Mouse (Mus musculus): Measurements from ENCODE around the gene Ghrh.

- TF ChIP-seq CTCF (IDR thresholded peaks at IDR 0.05; ENCODE audit: extremely low read depth, insufficient read depth, insufficient read length, insufficient replicate concordance) (no peak), POLR2A (IDR thresholded peaks at IDR 0.05; ENCODE audit: low read depth, low read length) (no peak)
Observed at GRCm38 (mm10) chr2:157316358-157316933, 30.9 kb downstream of the Ghrh start.

All from spleen, adult 2 months (tissue).